Mouse (Mus musculus) brain, embryonic 14.5 days (tissue): ENCODE results near the gene Ndufv2.
A peak's percentile ranks its signal among the peaks of the same experiment; 100 is the strongest.

Experiments used
- CTCF ChIP-seq: fragments of 200-500 bp; IDR thresholded peaks from 2 replicates; pipeline ENCODE4 v1.5.1; 2012; ENCODE audit warnings: inconsistent platforms, mild to moderate bottlenecking, moderate library complexity, borderline replicate concordance; ENCODE audit not compliant: insufficient read depth, insufficient read length; ENCODE audit errors: extremely low read depth
- POLR2A ChIP-seq: fragments of 200-500 bp; IDR thresholded peaks from 2 replicates; pipeline ENCODE4 v1.6.1; 2012; ENCODE audit warnings: mild to moderate bottlenecking, inconsistent platforms, borderline replicate concordance; ENCODE audit not compliant: poor library complexity, insufficient read depth, insufficient read length, severe bottlenecking; ENCODE audit errors: extremely low read depth

GRCm38 (mm10) chr17:66101380-66102330 lies at the start of gene Ndufv2:
- TF ChIP-seq CTCF, result peak; percentile 72; the same call in 1 of the 2 replicates
- TF ChIP-seq POLR2A, result peak; percentile 38; the same call in 1 of the 2 replicates
